Mouse (Mus musculus): Measurements from ENCODE around the gene Fam53b.

- no peak for TF ChIP-seq HCFC1 (IDR thresholded peaks at IDR 0.05; ENCODE audit: borderline replicate concordance, insufficient read depth, low read length)
- no peak for TF ChIP-seq CHD2 (IDR thresholded peaks at IDR 0.05; ENCODE audit: low read depth, low read length)
- TF ChIP-seq ZC3H11A (IDR thresholded peaks at IDR 0.05; ENCODE audit: borderline replicate concordance, low read depth, low read length) = no peak
- no peak for TF ChIP-seq ZNF384 (IDR thresholded peaks at IDR 0.05; ENCODE audit: low read depth, low read length)
These were observed 137.8 kb downstream of the Fam53b start for GRCm38 (mm10) chr7:132675922-132676321.
